ENCODE assay signal across 12 mouse cellular contexts in genomic region chr5:29274746-29275145, GRCm38 (mm10).
DNase-seq lines count a peak whose midpoint lies in the region; ATAC-seq and TF ChIP-seq lines count a peak whose summit lies in the region.
"Had no signal": no experiment of that assay in that cellular context is flagged by ENCODE, and none has a peak within 500 bp of the region (broad histone marks: within the 10 kb centered on the region; RNA-seq: fewer than 3 reads in every experiment).

No protein-coding gene starts in this region.

- no peak overlapping the region for H3K4me2 ChIP-seq in intestine, postnatal 0 days (replicated peaks; ENCODE audit: low read depth)
- H3K4me2 ChIP-seq in intestine, embryonic 15.5 days (replicated peaks), result no peak overlapping the region
- no peak overlapping the region for H3K4me2 ChIP-seq in stomach, postnatal 0 days (replicated peaks; ENCODE audit: low read depth)
- H3K4me2 ChIP-seq: limb, embryonic 13.5 days; midbrain, embryonic 15.5 days had no signal

- H3K27me3 ChIP-seq in intestine, postnatal 0 days (replicated peaks; ENCODE audit: control insufficient read depth, insufficient read depth, low read length), result no peaks in the 10 kb centered on the region
- H3K27me3 ChIP-seq in intestine, embryonic 15.5 days (replicated peaks), result no peaks in the 10 kb centered on the region
- H3K27me3 ChIP-seq in stomach, postnatal 0 days (ENCODE audit: control insufficient read depth, insufficient read depth, low read length), result no peaks in the 10 kb centered on the region
- H3K27me3 ChIP-seq: limb, embryonic 13.5 days; midbrain, embryonic 15.5 days had no signal

- no peaks in the 10 kb centered on the region for H3K4me1 ChIP-seq in intestine, postnatal 0 days (replicated peaks; ENCODE audit: control insufficient read depth, insufficient read depth, low read length)
- H3K4me1 ChIP-seq in intestine, embryonic 15.5 days (replicated peaks), result no peaks in the 10 kb centered on the region
- no peaks in the 10 kb centered on the region for H3K4me1 ChIP-seq in stomach, postnatal 0 days (replicated peaks; ENCODE audit: control insufficient read depth, insufficient read depth)
- H3K4me1 ChIP-seq: limb, embryonic 13.5 days; midbrain, embryonic 15.5 days had no signal

- no peak overlapping the region for H3K9ac ChIP-seq in intestine, postnatal 0 days (ENCODE audit: low read depth, low read length)
- H3K9ac ChIP-seq in intestine, embryonic 15.5 days, result no peak overlapping the region
- no peak overlapping the region for H3K9ac ChIP-seq in stomach, postnatal 0 days (ENCODE audit: low read length)
- H3K9ac ChIP-seq: limb, embryonic 13.5 days; midbrain, embryonic 15.5 days had no signal

- TF ChIP-seq CTCF in intestine, postnatal 0 days (IDR thresholded peaks at IDR 0.05; ENCODE audit: low read depth), result peak; percentile 64
- peak; percentile 66 for TF ChIP-seq CTCF in stomach, postnatal 0 days (IDR thresholded peaks at IDR 0.05; ENCODE audit: low read depth)

- no peaks in the 10 kb centered on the region for H3K9me3 ChIP-seq in intestine, postnatal 0 days (ENCODE audit: control insufficient read depth)
- no peaks in the 10 kb centered on the region for H3K9me3 ChIP-seq in intestine, embryonic 15.5 days
- no peaks in the 10 kb centered on the region for H3K9me3 ChIP-seq in stomach, postnatal 0 days (ENCODE audit: control insufficient read depth, low read length)
- H3K9me3 ChIP-seq: limb, embryonic 13.5 days; midbrain, embryonic 15.5 days had no signal

- DNase-seq in thymus, postnatal 14 days, result peak; percentile 7
- no peak for DNase-seq in thymus, postnatal 10 days (ENCODE audit: low spot score in 2 of 2)
- peak; percentile 3 for DNase-seq in c-Kit-positive CD71-negative TER-119-negative erythroid progenitor cells, embryonic 14.5 days (ENCODE audit: low read depth)
- no peak for DNase-seq in stomach, postnatal 0 days (ENCODE audit: low spot score)
- no peak for DNase-seq in cerebellum, postnatal 25 days
- no peak for DNase-seq in urinary bladder, postnatal 14 days (ENCODE audit: low spot score)
- DNase-seq: cerebellum, adult 9-10 months had no signal

- ATAC-seq in intestine, postnatal 0 days, result no peak
- ATAC-seq in intestine, embryonic 15.5 days, result no peak
- no peak for ATAC-seq in stomach, postnatal 0 days (ENCODE audit: low FRiP score, low TSS enrichment)
- ATAC-seq: intestine, embryonic 16.5 days; midbrain, embryonic 15.5 days had no signal

- H3K36me3 ChIP-seq in intestine, postnatal 0 days (ENCODE audit: control insufficient read depth, insufficient read depth), result no peaks in the 10 kb centered on the region
- no peaks in the 10 kb centered on the region for H3K36me3 ChIP-seq in intestine, embryonic 15.5 days
- no peaks in the 10 kb centered on the region for H3K36me3 ChIP-seq in stomach, postnatal 0 days (ENCODE audit: control insufficient read depth, insufficient read depth, low read length)
- H3K36me3 ChIP-seq: limb, embryonic 13.5 days; midbrain, embryonic 15.5 days had no signal

- TF ChIP-seq EP300 in stomach, postnatal 0 days (optimal IDR thresholded peaks at IDR 0.05), result no peak

- H3K27ac ChIP-seq in intestine, postnatal 0 days (ENCODE audit: low read depth, low read length), result no peak overlapping the region
- H3K27ac ChIP-seq in intestine, embryonic 15.5 days, result no peak overlapping the region
- H3K27ac ChIP-seq in stomach, postnatal 0 days (replicated peaks), result no peak overlapping the region
- H3K27ac ChIP-seq: limb, embryonic 13.5 days; midbrain, embryonic 15.5 days had no signal

- no peak overlapping the region for H3K4me3 ChIP-seq in intestine, postnatal 0 days (ENCODE audit: low read depth, low read length)
- H3K4me3 ChIP-seq in intestine, embryonic 15.5 days (replicated peaks), result no peak overlapping the region
- H3K4me3 ChIP-seq in stomach, postnatal 0 days (ENCODE audit: low read depth, low read length), result no peak overlapping the region
- H3K4me3 ChIP-seq: limb, embryonic 13.5 days; midbrain, embryonic 15.5 days had no signal

Comparison
In these comparisons a context has a peak if more than half of its experiments do, and no peak if none do; other contexts are left out.
1. DNase-seq: peak in thymus, postnatal 14 days (single experiment) and c-Kit-positive CD71-negative TER-119-negative erythroid progenitor cells, embryonic 14.5 days (single experiment); none in thymus, postnatal 10 days (0 of 2), stomach, postnatal 0 days (single experiment), cerebellum, postnatal 25 days (0 of 2) and urinary bladder, postnatal 14 days (single experiment).